Mouse (Mus musculus): Measurements from ENCODE around the gene Hspa14. TPM values are rescaled to one million over a fixed set of nuclear protein-coding genes. Genes with fewer than 3 reads are reported as not detected.

The Hspa14 gene
- polyA plus RNA-seq, 1 experiment from 2014 or later: 91.7 TPM

GRCm38 (mm10) chr2:3499543-3499942 lies 13.1 kb downstream of the Hspa14 start:
- no peaks in the 10 kb centered on the region for H3K27me3 ChIP-seq (replicated peaks; ENCODE audit: control insufficient read depth, insufficient read depth, low read length)
- 92% methylated on average over 6 of the region's 6 CpGs for WGBS
- H3K36me3 ChIP-seq (ENCODE audit: control insufficient read depth, insufficient read depth, low read length): peaks cover 70% of the 10 kb centered on the region
- DNase-seq (ENCODE audit: low spot score) (no peak), ATAC-seq (no peak)
- no peaks in the 10 kb centered on the region for H3K9me3 ChIP-seq (replicated peaks; ENCODE audit: control insufficient read depth, low read length)
- no peak overlapping the region for H3K27ac ChIP-seq (ENCODE audit: low read depth, low read length)
- no peak overlapping the region for H3K9ac ChIP-seq (ENCODE audit: low read length)
- no peak overlapping the region for H3K4me2 ChIP-seq (ENCODE audit: low read length)
- no peak overlapping the region for H3K4me3 ChIP-seq (ENCODE audit: low read depth, low read length)
- no peaks in the 10 kb centered on the region for H3K4me1 ChIP-seq (ENCODE audit: control insufficient read depth, insufficient read depth, low read length)

- Histone ChIP-seq H3K9me3 (replicated peaks; ENCODE audit: control insufficient read depth, low read length) (no peaks in the 10 kb centered on the region), H3K27me3 (replicated peaks; ENCODE audit: control insufficient read depth, insufficient read depth, low read length) (no peaks in the 10 kb centered on the region), H3K27ac (ENCODE audit: low read depth, low read length) (no peak overlapping the region), H3K36me3 (ENCODE audit: control insufficient read depth, insufficient read depth, low read length) (peaks cover 81% of the 10 kb centered on the region), H3K4me1 (ENCODE audit: control insufficient read depth, insufficient read depth, low read length) (no peaks in the 10 kb centered on the region), H3K4me2 (ENCODE audit: low read length) (no peak overlapping the region), H3K4me3 (ENCODE audit: low read depth, low read length) (no peak overlapping the region), H3K9ac (ENCODE audit: low read length) (no peak overlapping the region)
- WGBS: 88% methylated on average over 3 of the region's 3 CpGs
- no peak for ATAC-seq
- no peak for DNase-seq (ENCODE audit: low spot score)
Observed at GRCm38 (mm10) chr2:3493833-3494409, 18.7 kb downstream of the Hspa14 start.

DNA sequence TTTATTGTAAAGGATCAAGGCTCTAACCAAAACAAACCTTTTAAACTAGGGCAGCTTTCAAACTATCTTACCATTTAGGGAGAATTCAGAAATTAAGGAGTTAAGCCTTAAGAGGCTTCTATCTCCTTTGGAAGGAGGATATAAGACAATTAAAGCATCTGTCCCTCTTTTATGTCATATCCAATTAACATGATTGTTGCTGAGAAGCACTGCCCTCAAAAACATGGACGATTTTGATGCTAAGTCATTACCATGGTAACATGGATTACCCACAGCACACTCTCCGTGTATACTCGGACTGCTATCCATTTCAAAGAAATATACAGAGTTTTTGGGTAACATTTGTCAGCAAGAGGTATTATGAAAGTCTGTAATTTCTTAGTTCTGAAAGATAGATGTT lies 22.8 kb downstream of the Hspa14 start:
- Histone ChIP-seq H3K27me3 (replicated peaks; ENCODE audit: control insufficient read depth, insufficient read depth, low read length) (no peaks in the 10 kb centered on the region), H3K36me3 (ENCODE audit: control insufficient read depth, insufficient read depth, low read length) (peaks cover 50% of the 10 kb centered on the region), H3K9ac (ENCODE audit: low read length) (no peak overlapping the region), H3K27ac (ENCODE audit: low read depth, low read length) (no peak overlapping the region), H3K4me2 (ENCODE audit: low read length) (no peak overlapping the region), H3K4me3 (ENCODE audit: low read depth, low read length) (no peak overlapping the region), H3K4me1 (ENCODE audit: control insufficient read depth, insufficient read depth, low read length) (no peaks in the 10 kb centered on the region), H3K9me3 (replicated peaks; ENCODE audit: control insufficient read depth, low read length) (no peaks in the 10 kb centered on the region)
- DNase-seq (ENCODE audit: low spot score) (no peak), ATAC-seq (no peak)
- WGBS: 61% methylated on average over 3 of the region's 3 CpGs

- no peak overlapping the region for H3K9ac ChIP-seq (ENCODE audit: low read length)
- H3K9me3 ChIP-seq (replicated peaks; ENCODE audit: control insufficient read depth, low read length): no peaks in the 10 kb centered on the region
- no peaks in the 10 kb centered on the region for H3K27me3 ChIP-seq (replicated peaks; ENCODE audit: control insufficient read depth, insufficient read depth, low read length)
- DNase-seq (ENCODE audit: low spot score) (no peak), ATAC-seq (no peak)
- H3K4me2 ChIP-seq (ENCODE audit: low read length): no peak overlapping the region
- WGBS: 85% methylated on average over 3 of the region's 3 CpGs
- no peaks in the 10 kb centered on the region for H3K36me3 ChIP-seq (ENCODE audit: control insufficient read depth, insufficient read depth, low read length)
- H3K4me3 ChIP-seq (ENCODE audit: low read depth, low read length): no peak overlapping the region
- H3K4me1 ChIP-seq (ENCODE audit: control insufficient read depth, insufficient read depth, low read length): peaks cover 4% of the 10 kb centered on the region; the same call in 1 of the 2 replicates
- H3K27ac ChIP-seq (ENCODE audit: low read depth, low read length): no peak overlapping the region
Observed at GRCm38 (mm10) chr2:3480239-3480638, 32.4 kb downstream of the Hspa14 start.

- Histone ChIP-seq H3K4me1 (ENCODE audit: control insufficient read depth, insufficient read depth, low read length) (peaks cover 12% of the 10 kb centered on the region), H3K4me2 (ENCODE audit: low read length) (peak overlapping the region; percentile 63), H3K9ac (ENCODE audit: low read length) (no peak overlapping the region; the same call in 1 of the 2 replicates), H3K4me3 (ENCODE audit: low read depth, low read length) (0 out of 2 replicates have a peak overlapping the region, but pooled peaks have one; percentile 91), H3K9me3 (replicated peaks; ENCODE audit: control insufficient read depth, low read length) (no peaks in the 10 kb centered on the region), H3K27ac (ENCODE audit: low read depth, low read length) (no peak overlapping the region), H3K27me3 (replicated peaks; ENCODE audit: control insufficient read depth, insufficient read depth, low read length) (no peaks in the 10 kb centered on the region), H3K36me3 (ENCODE audit: control insufficient read depth, insufficient read depth, low read length) (peaks cover 9% of the 10 kb centered on the region; the same call in 1 of the 2 replicates)
- ATAC-seq (no peak), DNase-seq (ENCODE audit: low spot score) (no peak)
- 51% methylated on average over 3 of the region's 3 CpGs for WGBS
Observed at GRCm38 (mm10) chr2:3475746-3476251, 36.8 kb downstream of the Hspa14 start.

- peak; percentile 96 for ATAC-seq
Observed at GRCm38 (mm10) chr2:3474861-3475283, 37.7 kb downstream of the Hspa14 start, which contains the start of gene Suv39h2. Gene Suv39h2 (minus strand): TSS chr2:3475031.

GRCm38 (mm10) chr2:3474361-3474805 lies 38.2 kb downstream of the Hspa14 start:
- Histone ChIP-seq H3K4me3 (ENCODE audit: low read depth, low read length) (peak overlapping the region; percentile 91), H3K4me2 (ENCODE audit: low read length) (peak overlapping the region; percentile 63), H3K27me3 (replicated peaks; ENCODE audit: control insufficient read depth, insufficient read depth, low read length) (no peaks in the 10 kb centered on the region), H3K4me1 (ENCODE audit: control insufficient read depth, insufficient read depth, low read length) (peaks cover 12% of the 10 kb centered on the region), H3K27ac (ENCODE audit: low read depth, low read length) (peak overlapping the region; percentile 92), H3K9ac (ENCODE audit: low read length) (peak overlapping the region; percentile 78), H3K36me3 (ENCODE audit: control insufficient read depth, insufficient read depth, low read length) (peaks cover 20% of the 10 kb centered on the region), H3K9me3 (replicated peaks; ENCODE audit: control insufficient read depth, low read length) (no peaks in the 10 kb centered on the region)
- under 1% methylated on average over 46 of the region's 46 CpGs for WGBS
- DNase-seq (ENCODE audit: low spot score): peak; percentile 85
- peak; percentile 77 for ATAC-seq

More at GRCm38 (mm10) chr2:3474861-3475283, 37.7 kb downstream of the Hspa14 start, which contains the start of gene Suv39h2:
- DNase-seq (ENCODE audit: low spot score): peak; percentile 97
- WGBS: 0% methylated on average over 42 of the region's 42 CpGs
- peak within 1 kb of the TSS; percentile 63 for H3K4me2 ChIP-seq (ENCODE audit: low read length)
- peak within 1 kb of the TSS; percentile 91 for H3K4me3 ChIP-seq (ENCODE audit: low read depth, low read length)
- H3K9ac ChIP-seq (ENCODE audit: low read length): peak within 1 kb of the TSS; percentile 78
- peak within 1 kb of the TSS; percentile 92 for H3K27ac ChIP-seq (ENCODE audit: low read depth, low read length)
- H3K36me3 ChIP-seq (ENCODE audit: control insufficient read depth, insufficient read depth, low read length): peaks cover 16% of the 10 kb centered on the region
- H3K27me3 ChIP-seq (replicated peaks; ENCODE audit: control insufficient read depth, insufficient read depth, low read length): no peaks in the 10 kb centered on the region
- H3K4me1 ChIP-seq (ENCODE audit: control insufficient read depth, insufficient read depth, low read length): peaks cover 12% of the 10 kb centered on the region
- H3K9me3 ChIP-seq (replicated peaks; ENCODE audit: control insufficient read depth, low read length): no peaks in the 10 kb centered on the region

- H3K9me3 ChIP-seq (replicated peaks; ENCODE audit: control insufficient read depth, low read length): no peaks in the 10 kb centered on the region
- under 1% methylated on average over 12 of the region's 12 CpGs for WGBS
- H3K4me2 ChIP-seq (ENCODE audit: low read length): peak overlapping the region; percentile 63
- peak; percentile 33 for DNase-seq (ENCODE audit: low spot score)
- no peaks in the 10 kb centered on the region for H3K27me3 ChIP-seq (replicated peaks; ENCODE audit: control insufficient read depth, insufficient read depth, low read length)
- H3K4me1 ChIP-seq (ENCODE audit: control insufficient read depth, insufficient read depth, low read length): peaks cover 12% of the 10 kb centered on the region
- H3K9ac ChIP-seq (ENCODE audit: low read length): peak overlapping the region; percentile 78
- peak overlapping the region; percentile 91 for H3K4me3 ChIP-seq (ENCODE audit: low read depth, low read length)
- ATAC-seq: no peak
- peak overlapping the region; percentile 92; the same call in 1 of the 2 replicates for H3K27ac ChIP-seq (ENCODE audit: low read depth, low read length)
- H3K36me3 ChIP-seq (ENCODE audit: control insufficient read depth, insufficient read depth, low read length): peaks cover 20% of the 10 kb centered on the region
Observed at GRCm38 (mm10) chr2:3473891-3474290, 38.7 kb downstream of the Hspa14 start.

DNA sequence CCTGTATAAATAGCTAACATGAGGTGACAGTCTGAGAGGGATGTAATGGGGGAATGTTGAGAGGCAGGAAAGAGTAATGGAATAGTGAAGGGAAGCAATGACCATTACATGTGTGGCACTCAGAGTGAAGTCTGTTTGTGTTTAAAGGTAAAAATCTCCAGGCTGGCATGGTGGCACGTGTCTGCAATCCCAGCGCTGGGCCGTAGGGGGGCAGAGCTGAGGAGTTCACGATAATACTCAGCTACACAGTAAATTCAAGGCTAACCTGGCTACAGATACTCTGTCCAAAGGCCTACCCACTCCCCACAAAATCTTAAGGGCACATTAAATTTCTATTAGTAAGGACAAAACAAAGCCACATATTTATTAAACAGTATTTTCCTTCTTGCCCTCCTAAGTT lies 56.0 kb downstream of the Hspa14 start:
- ATAC-seq: no peak
- Histone ChIP-seq H3K4me3 (ENCODE audit: low read depth, low read length) (no peak overlapping the region), H3K4me2 (ENCODE audit: low read length) (no peak overlapping the region), H3K27ac (ENCODE audit: low read depth, low read length) (no peak overlapping the region), H3K4me1 (ENCODE audit: control insufficient read depth, insufficient read depth, low read length) (no peaks in the 10 kb centered on the region), H3K36me3 (ENCODE audit: control insufficient read depth, insufficient read depth, low read length) (peaks cover 71% of the 10 kb centered on the region), H3K27me3 (replicated peaks; ENCODE audit: control insufficient read depth, insufficient read depth, low read length) (no peaks in the 10 kb centered on the region), H3K9ac (ENCODE audit: low read length) (no peak overlapping the region), H3K9me3 (replicated peaks; ENCODE audit: control insufficient read depth, low read length) (no peaks in the 10 kb centered on the region)
- WGBS: 92% methylated on average over 4 of the region's 4 CpGs
- no peak for DNase-seq (ENCODE audit: low spot score)
